Mouse (Mus musculus) bone marrow, adult 2 months (tissue): ENCODE measurements around the gene Hrct1.

Experiments
- CTCF ChIP-seq: fragments of 200-500 bp; IDR thresholded peaks from 2 replicates; pipeline ENCODE4 v1.5.1; 2011; ENCODE audit warnings: low read length, control low read depth; ENCODE audit not compliant: control insufficient read depth, insufficient read depth
- POLR2A ChIP-seq: fragments of 200-500 bp; IDR thresholded peaks from 2 replicates; pipeline ENCODE4 v1.6.1; 2011; ENCODE audit warnings: low read depth, mild to moderate bottlenecking, control low read depth, low read length, borderline replicate concordance; ENCODE audit not compliant: control insufficient read depth

DNA sequence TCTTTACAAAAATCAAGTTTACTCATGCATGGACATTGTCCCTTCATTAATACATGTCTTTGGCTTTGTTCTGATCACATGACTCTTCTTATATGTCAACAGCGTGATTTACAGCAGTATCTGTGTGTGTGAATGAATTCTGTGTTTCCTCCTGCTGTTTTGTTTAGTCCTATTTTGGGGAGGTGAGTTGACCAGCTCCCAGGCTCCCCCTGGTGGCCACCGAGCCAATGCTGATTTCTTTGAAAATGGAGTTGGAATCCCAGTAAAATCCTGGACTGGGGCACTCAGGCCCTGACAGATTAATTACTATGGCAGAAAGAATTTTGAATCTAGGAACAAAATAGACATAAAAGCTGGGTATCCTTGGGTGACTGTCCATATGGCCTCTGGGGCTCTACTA lies 15.2 kb upstream of the Hrct1 start:
- peak; percentile 84 for TF ChIP-seq CTCF
- TF ChIP-seq POLR2A, result no peak
